In genomic region chr16:28064785-28065301, GRCm38 (mm10) we compare ENCODE assay signal across 15 mouse cellular contexts.
DNase-seq lines count a peak whose midpoint lies in the region; ATAC-seq and TF ChIP-seq lines count a peak whose summit lies in the region.
"Had no signal": no experiment of that assay in that cellular context is flagged by ENCODE, and none has a peak within 500 bp of the region (broad histone marks: within the 10 kb centered on the region; RNA-seq: fewer than 3 reads in every experiment).

No protein-coding gene starts in this region.

- H3K9me3 ChIP-seq in embryonic facial prominence, embryonic 14.5 days (ENCODE audit: control insufficient read depth, low read length) = no peaks in the 10 kb centered on the region
- H3K9me3 ChIP-seq in hindbrain, embryonic 13.5 days = no peaks in the 10 kb centered on the region
- no peaks in the 10 kb centered on the region for H3K9me3 ChIP-seq in midbrain, embryonic 16.5 days (replicated peaks; ENCODE audit: control insufficient read depth, low read length, poor library complexity, severe bottlenecking)
- H3K9me3 ChIP-seq: heart, embryonic 10.5 days; lung, embryonic 15.5 days; megakaryocyte, embryonic 14.5 days had no signal

- no peak overlapping the region for H3K27ac ChIP-seq in embryonic facial prominence, embryonic 14.5 days (replicated peaks; ENCODE audit: low read depth, low read length)
- no peak overlapping the region for H3K27ac ChIP-seq in hindbrain, embryonic 13.5 days
- H3K27ac ChIP-seq in midbrain, embryonic 16.5 days (ENCODE audit: low read length) = no peak overlapping the region
- H3K27ac ChIP-seq: heart, embryonic 10.5 days; lung, embryonic 15.5 days had no signal

- H3K27me3 ChIP-seq in embryonic facial prominence, embryonic 14.5 days (replicated peaks; ENCODE audit: control insufficient read depth, insufficient read depth, low read length) = no peaks in the 10 kb centered on the region
- no peaks in the 10 kb centered on the region for H3K27me3 ChIP-seq in hindbrain, embryonic 13.5 days
- no peaks in the 10 kb centered on the region for H3K27me3 ChIP-seq in midbrain, embryonic 16.5 days (ENCODE audit: control insufficient read depth, insufficient read depth, low read depth, low read length)
- H3K27me3 ChIP-seq: lung, embryonic 15.5 days; megakaryocyte, embryonic 14.5 days had no signal

- no peak overlapping the region for H3K4me3 ChIP-seq in embryonic facial prominence, embryonic 14.5 days (ENCODE audit: low read depth, low read length)
- H3K4me3 ChIP-seq in hindbrain, embryonic 13.5 days = no peak overlapping the region
- no peak overlapping the region for H3K4me3 ChIP-seq in midbrain, embryonic 16.5 days (ENCODE audit: low read depth, low read length)
- H3K4me3 ChIP-seq: heart, embryonic 10.5 days; lung, embryonic 15.5 days; megakaryocyte, embryonic 14.5 days had no signal

- H3K4me1 ChIP-seq in embryonic facial prominence, embryonic 14.5 days (ENCODE audit: control insufficient read depth, insufficient read depth, low read length) = no peaks in the 10 kb centered on the region
- H3K4me1 ChIP-seq in hindbrain, embryonic 13.5 days (replicated peaks) = 0 out of 2 replicates have a peak, but pooled peaks cover 5% of the 10 kb centered on the region
- H3K4me1 ChIP-seq in midbrain, embryonic 16.5 days (ENCODE audit: control insufficient read depth, insufficient read depth, low read length) = no peaks in the 10 kb centered on the region
- H3K4me1 ChIP-seq: heart, embryonic 10.5 days; lung, embryonic 15.5 days; megakaryocyte, embryonic 14.5 days had no signal

- no peak overlapping the region for H3K9ac ChIP-seq in embryonic facial prominence, embryonic 14.5 days (ENCODE audit: low read depth, low read length)
- no peak overlapping the region for H3K9ac ChIP-seq in hindbrain, embryonic 13.5 days
- no peak overlapping the region for H3K9ac ChIP-seq in midbrain, embryonic 16.5 days (ENCODE audit: low read depth, low read length)
- H3K9ac ChIP-seq: lung, embryonic 15.5 days had no signal

- peak; percentile 76 for DNase-seq in brain, embryonic 14.5 days (ENCODE audit: low read depth)
- peak; percentile 29 for DNase-seq in embryonic facial prominence, embryonic 14.5 days (ENCODE audit: low spot score)
- no peak for DNase-seq in kidney, adult 11 months
- DNase-seq in layer of hippocampus, postnatal 36 days = no peak
- no peak for DNase-seq in testis, postnatal 14 days (ENCODE audit: low spot score)
- DNase-seq: cerebellum, adult 11 months; gastrocnemius, postnatal 14 days; right cerebral cortex, postnatal 4 days had no signal

- no peaks in the 10 kb centered on the region for H3K36me3 ChIP-seq in embryonic facial prominence, embryonic 14.5 days (ENCODE audit: control insufficient read depth, insufficient read depth, low read length)
- H3K36me3 ChIP-seq in hindbrain, embryonic 13.5 days = no peaks in the 10 kb centered on the region
- no peaks in the 10 kb centered on the region for H3K36me3 ChIP-seq in midbrain, embryonic 16.5 days (ENCODE audit: control insufficient read depth, insufficient read depth, low read length)
- H3K36me3 ChIP-seq: heart, embryonic 10.5 days; lung, embryonic 15.5 days had no signal

- TF ChIP-seq CTCF in brain, embryonic 14.5 days (IDR thresholded peaks at IDR 0.05; ENCODE audit: borderline replicate concordance, extremely low read depth, insufficient read depth, insufficient read length) = no peak

- peak; percentile 55; the same call in 1 of the 2 replicates for ATAC-seq in embryonic facial prominence, embryonic 14.5 days (ENCODE audit: low read depth)
- peak; percentile 89 for ATAC-seq in hindbrain, embryonic 13.5 days (ENCODE audit: low FRiP score)
- ATAC-seq in midbrain, embryonic 16.5 days = peak; percentile 91
- ATAC-seq: intestine, postnatal 0 days had no signal

- H3K4me2 ChIP-seq in embryonic facial prominence, embryonic 14.5 days (ENCODE audit: low read depth, low read length) = no peak overlapping the region
- H3K4me2 ChIP-seq in hindbrain, embryonic 13.5 days = no peak overlapping the region
- no peak overlapping the region for H3K4me2 ChIP-seq in midbrain, embryonic 16.5 days (ENCODE audit: low read length)
- H3K4me2 ChIP-seq: liver, embryonic 11.5 days; lung, embryonic 15.5 days had no signal

- WGBS in embryonic facial prominence, embryonic 14.5 days = 37% methylated on average over 5 of the region's 5 CpGs
- 40% methylated on average over 5 of the region's 5 CpGs for whole genome bisulfite sequencing in hindbrain, embryonic 13.5 days
- 44% methylated on average over 5 of the region's 5 CpGs for WGBS in midbrain, embryonic 16.5 days

- TF ChIP-seq POLR2A in brain, embryonic 14.5 days (IDR thresholded peaks at IDR 0.05; ENCODE audit: borderline replicate concordance, extremely low read depth, insufficient read depth, insufficient read length, poor library complexity, severe bottlenecking) = no peak

Comparison
In these comparisons a context has a peak if more than half of its experiments do, and no peak if none do; other contexts are left out.
1. DNase-seq: peak in brain, embryonic 14.5 days (single experiment) and embryonic facial prominence, embryonic 14.5 days (single experiment); none in kidney, adult 11 months (single experiment), layer of hippocampus, postnatal 36 days (0 of 2) and testis, postnatal 14 days (single experiment).
2. Peak in every context shown above with its lines, with median percentiles within 50 percentile points of each other: ATAC-seq.